Mouse (Mus musculus) spleen, postnatal 0 days (tissue): ENCODE results near the gene Gadd45a. TPM values are rescaled to one million over a fixed set of nuclear protein-coding genes. Genes with fewer than 3 reads are reported as not detected.

Experiments used
- polyA plus RNA-seq: library from polyadenylated mRNA; unstranded; fragments of >200 nt; fragmentation: Nextera tagmentation; extraction: Ambion mirVana; gene quantifications from 2 replicates; pipeline ENCODE4 v1.2.1, GENCODE M21; 2015

Gadd45a gene
- 99.0 and 106 TPM in 2 replicates for polyA plus RNA-seq

DNA sequence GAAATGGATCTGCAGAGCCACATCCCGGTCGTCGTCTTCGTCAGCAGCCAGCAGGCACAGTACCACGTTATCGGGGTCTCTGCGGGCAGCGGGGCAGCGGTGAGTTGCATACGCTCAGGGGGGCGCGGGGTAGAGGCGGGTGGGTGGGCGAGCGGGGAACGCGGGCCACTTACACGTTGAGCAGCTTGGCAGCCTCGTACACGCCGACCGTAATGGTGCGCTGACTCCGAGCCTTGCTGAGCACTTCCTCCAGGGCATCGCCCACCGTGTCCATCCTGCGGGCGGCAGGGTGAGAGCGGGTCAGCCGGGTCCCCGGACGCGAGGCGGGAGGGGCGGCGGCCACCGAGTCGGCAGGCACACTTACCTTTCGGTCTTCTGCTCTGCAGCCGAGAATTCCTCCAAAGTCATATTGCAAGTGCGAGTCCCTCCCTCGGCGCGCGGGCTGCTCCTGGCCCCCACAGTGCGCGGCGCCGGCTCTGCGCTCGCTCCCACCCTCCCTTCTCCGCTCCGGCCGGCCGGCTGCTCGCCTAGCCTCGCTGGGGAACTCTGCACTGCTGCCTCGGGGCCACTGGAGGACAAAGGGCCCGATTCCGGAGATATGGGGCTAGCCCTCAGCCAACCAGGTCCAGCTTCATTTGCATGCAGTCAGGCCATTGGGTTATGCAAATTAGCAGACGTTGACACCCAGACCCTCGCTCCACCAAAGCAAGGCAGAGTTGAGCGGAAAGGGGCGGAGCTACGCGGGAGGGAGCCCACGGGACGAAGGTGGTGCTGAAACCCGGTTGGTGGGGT is at the start of gene Gadd45a:
TSS of gene Gadd45a (minus strand) at position 621 of the 792 bp plus-strand sequence.

Other genes with a start within 250 kb of the Gadd45a start
- not detected in 2 replicates for gene Vmn1r39, start 226.8 kb downstream of the Gadd45a start, polyA plus RNA-seq
- gene Gng12, start 141.1 kb downstream of the Gadd45a start, polyA plus RNA-seq: 29.1 and 36.0 TPM in 2 replicates
- gene Serbp1, start 200.7 kb upstream of the Gadd45a start, polyA plus RNA-seq: 345 and 366 TPM in 2 replicates